Mouse (Mus musculus) CH12.LX (cell line): ENCODE measurements at regions not wholly inside any gene's neighbourhood (a gene's known extent, or its start where the extent isn't known, plus 50 kb on each side); places are given as distances from the start of the nearest gene placed in this dataset.

Experiments used
- BHLHE40 ChIP-seq: IDR thresholded peaks from 2 replicates; pipeline ENCODE4 v1.6.1; 2011; ENCODE audit warnings: mild to moderate bottlenecking, low read depth, low read length, improper control_type of control experiment
- CHD1 ChIP-seq: IDR thresholded peaks from 2 replicates; pipeline ENCODE4 v1.6.1; 2012; ENCODE audit warnings: low read depth, low read length, improper control_type of control experiment, inconsistent platforms
- CHD2 ChIP-seq: IDR thresholded peaks from 2 replicates; pipeline ENCODE4 v1.6.1; 2011; ENCODE audit warnings: low read length, improper control_type of control experiment
- CTCF ChIP-seq, 2 experiments: IDR thresholded peaks in 1 of 2; conservative IDR thresholded peaks in 1 of 2; 2 replicates each; pipeline ENCODE4 v1.5.1; 2011 to 2012; ENCODE audit warnings: low read depth in 2 of 2, low read length in 2 of 2, improper control_type of control experiment in 1 of 2, inconsistent platforms in 1 of 2, mild to moderate bottlenecking in 1 of 2, moderate library complexity in 1 of 2
- E2F4 ChIP-seq: IDR thresholded peaks from 2 replicates; pipeline ENCODE4 v1.6.1; 2011; ENCODE audit warnings: low read depth, low read length, improper control_type of control experiment; ENCODE audit not compliant: insufficient replicate concordance
- EP300 ChIP-seq: IDR thresholded peaks from 2 replicates; pipeline ENCODE4 v1.6.1; 2011; ENCODE audit warnings: low read length, improper control_type of control experiment
- HCFC1 ChIP-seq: IDR thresholded peaks from 2 replicates; pipeline ENCODE4 v1.6.1; 2012; ENCODE audit warnings: low read depth, mild to moderate bottlenecking, inconsistent platforms, low read length, improper control_type of control experiment
- IRF4 ChIP-seq: IDR thresholded peaks from 2 replicates; pipeline ENCODE4 v1.6.1; 2014; ENCODE audit warnings: low read depth, mild to moderate bottlenecking, inconsistent platforms, low read length, improper control_type of control experiment
- PAX5 ChIP-seq: IDR thresholded peaks from 2 replicates; pipeline ENCODE4 v1.6.1; 2012; ENCODE audit warnings: low read length, inconsistent platforms, mixed read lengths
- POLR2A ChIP-seq: IDR thresholded peaks from 2 replicates; pipeline ENCODE4 v1.6.1; 2011; ENCODE audit warnings: low read depth, mild to moderate bottlenecking, improper control_type of control experiment, low read length
- RAD21 ChIP-seq: IDR thresholded peaks from 2 replicates; pipeline ENCODE4 v1.6.1; 2011; ENCODE audit warnings: low read depth, mild to moderate bottlenecking, low read length, improper control_type of control experiment, moderate library complexity
- RCOR1 ChIP-seq: conservative IDR thresholded peaks from 2 replicates; pipeline ENCODE4 v1.6.1; 2012; ENCODE audit warnings: low read depth, mild to moderate bottlenecking, inconsistent platforms, low read length, improper control_type of control experiment
- SIN3A ChIP-seq: IDR thresholded peaks from 2 replicates; pipeline ENCODE4 v1.6.1; 2012; ENCODE audit warnings: low read length, improper control_type of control experiment, inconsistent platforms
- TCF12 ChIP-seq: IDR thresholded peaks from 2 replicates; pipeline ENCODE4 v1.6.1; 2014; ENCODE audit warnings: low read depth, mild to moderate bottlenecking, inconsistent platforms, low read length, improper control_type of control experiment

GRCm38 (mm10) chr8:56412026-56412425, 117.6 kb downstream of the Hpgd start:
- TF ChIP-seq CTCF (conservative IDR thresholded peaks at IDR 0.05 in 1 of 2, IDR thresholded peaks at IDR 0.05 in 1 of 2; ENCODE audit: low read depth in 2 of 2, low read length in 2 of 2): no peak
- no peak for TF ChIP-seq POLR2A
- TF ChIP-seq HCFC1: no peak
- no peak for TF ChIP-seq IRF4
- TF ChIP-seq TCF12: no peak
- no peak for TF ChIP-seq RAD21
- no peak for TF ChIP-seq CHD1
- no peak for TF ChIP-seq BHLHE40
- no peak for TF ChIP-seq EP300
- TF ChIP-seq CHD2: no peak
- no peak for TF ChIP-seq PAX5
- no peak for TF ChIP-seq SIN3A
- TF ChIP-seq RCOR1: no peak
- no peak for TF ChIP-seq E2F4
